Comparison of ENCODE assay signal across 9 mouse cellular contexts in genomic region chr2:37758343-37759015, GRCm38 (mm10). TPM values are rescaled to one million over a fixed set of nuclear protein-coding genes. Genes with fewer than 3 reads are reported as not detected.
DNase-seq lines count a peak whose midpoint lies in the region; ATAC-seq lines count a peak whose summit lies in the region.
"Had no signal": no experiment of that assay in that cellular context is flagged by ENCODE, and none has a peak within 500 bp of the region (broad histone marks: within the 10 kb centered on the region; RNA-seq: fewer than 3 reads in every experiment).

No protein-coding gene starts in this region.

- DNase-seq in adrenal gland, postnatal 14 days, result peak; percentile 43
- no peak for DNase-seq in adrenal gland, adult 2 months
- DNase-seq in R1 (ENCODE audit: low read depth, low spot score), result peak; percentile 18
- DNase-seq in mesoderm, embryonic 11.5 days (ENCODE audit: low read depth, low spot score), result peak; percentile 53
- no peak for DNase-seq in left cerebral cortex, adult 11 months (ENCODE audit: low spot score)
- no peak for DNase-seq in thymus, postnatal 0 days (ENCODE audit: low spot score)
- DNase-seq in ovary, postnatal 14 days (ENCODE audit: low spot score), result no peak
- DNase-seq: liver, embryonic 13.5 days had no signal

- no peaks in the 10 kb centered on the region for H3K9me3 ChIP-seq in hindbrain, embryonic 12.5 days (replicated peaks)
- H3K9me3 ChIP-seq: liver, embryonic 13.5 days had no signal

- no peaks in the 10 kb centered on the region for H3K27me3 ChIP-seq in hindbrain, embryonic 12.5 days
- H3K27me3 ChIP-seq: liver, embryonic 13.5 days had no signal

- peak overlapping the region; percentile 64 for H3K27ac ChIP-seq in hindbrain, embryonic 12.5 days
- H3K27ac ChIP-seq: liver, embryonic 13.5 days had no signal

- WGBS in hindbrain, embryonic 12.5 days, result 9% methylated on average over 21 of the region's 21 CpGs

- no peaks in the 10 kb centered on the region for H3K36me3 ChIP-seq in hindbrain, embryonic 12.5 days
- H3K36me3 ChIP-seq: liver, embryonic 13.5 days had no signal

- no peak overlapping the region for H3K4me3 ChIP-seq in hindbrain, embryonic 12.5 days
- H3K4me3 ChIP-seq: liver, embryonic 13.5 days had no signal

- H3K4me2 ChIP-seq in hindbrain, embryonic 12.5 days (replicated peaks), result peak overlapping the region; percentile 40
- H3K4me2 ChIP-seq: liver, embryonic 13.5 days had no signal

- H3K9ac ChIP-seq in hindbrain, embryonic 12.5 days, result peak overlapping the region; percentile 39; the same call in 1 of the 2 replicates
- H3K9ac ChIP-seq: liver, embryonic 13.5 days had no signal

- peak; percentile 52 for ATAC-seq in hindbrain, embryonic 12.5 days (ENCODE audit: low FRiP score)

- peaks cover 44% of the 10 kb centered on the region for H3K4me1 ChIP-seq in hindbrain, embryonic 12.5 days

RNA-seq across cellular contexts. Expression of gene Crb2, which starts 17.6 kb away (rescaled TPM):
- 0.60 and 0.82 TPM in 2 replicates for total RNA-seq in adrenal gland, postnatal 14 days (2021)
- total RNA-seq in adrenal gland, adult 2 months (2021), result under 1 TPM; 0.32 to 0.73 TPM
- polyA plus RNA-seq in adrenal gland, adult 2 months (2012; rRNA removed), result 0.47 and 0.86 TPM in 2 replicates
- polyA plus RNA-seq in hindbrain, embryonic 12.5 days (2016; fragmentation: Nextera tagmentation; extraction: Ambion mirVana), result 12.3 and 14.7 TPM in 2 replicates
- 0.10 and 0.17 TPM in 2 replicates for polyA plus RNA-seq in thymus, postnatal 0 days (2015; fragmentation: Nextera tagmentation; extraction: Ambion mirVana)

RNA-seq across cellular contexts. Expression of gene Strbp, which starts 54.8 kb away (rescaled TPM):
- total RNA-seq in adrenal gland, postnatal 14 days (2021), result 43.6 and 45.4 TPM in 2 replicates
- total RNA-seq in adrenal gland, adult 2 months (2021), result 10 to 100 TPM; 57.0 to 61.7 TPM
- polyA plus RNA-seq in adrenal gland, adult 2 months (2012; rRNA removed), result 1.5 TPM in 2 replicates
- polyA plus RNA-seq in hindbrain, embryonic 12.5 days (2016; fragmentation: Nextera tagmentation; extraction: Ambion mirVana), result 102 and 107 TPM in 2 replicates
- 63.3 and 70.5 TPM in 2 replicates for polyA plus RNA-seq in thymus, postnatal 0 days (2015; fragmentation: Nextera tagmentation; extraction: Ambion mirVana)

Comparison
In these comparisons a context has a peak if more than half of its experiments do, and no peak if none do; other contexts are left out.
1. DNase-seq: peak in adrenal gland, postnatal 14 days (single experiment), R1 (single experiment) and mesoderm, embryonic 11.5 days (single experiment); none in adrenal gland, adult 2 months (single experiment), left cerebral cortex, adult 11 months (single experiment), thymus, postnatal 0 days (single experiment) and ovary, postnatal 14 days (single experiment).
2. RNA of gene Strbp, which starts 54.8 kb away (polyA plus RNA-seq): 102 to 107 TPM in hindbrain, embryonic 12.5 days and 63.3 to 70.5 TPM in thymus, postnatal 0 days; 1.5 TPM in adrenal gland, adult 2 months; every median in the first group is over 10 times any median in the second.